Mouse (Mus musculus) E14TG2a.4 (cell line): ENCODE results near the gene Retsat.

ENCODE experiments used
- CTCF ChIP-seq: conservative IDR thresholded peaks from 2 replicates; pipeline ENCODE4 v1.5.1; 2014; ENCODE audit warnings: low read length
- NANOG ChIP-seq: IDR thresholded peaks from 2 replicates; pipeline ENCODE4 v1.6.1; 2014; ENCODE audit warnings: borderline replicate concordance, low read length, mixed read lengths

- no peak for TF ChIP-seq CTCF
- TF ChIP-seq NANOG: no peak
These were observed 45.2 kb upstream of the Retsat start for GRCm38 (mm10) chr6:72553079-72553412.
